Mouse (Mus musculus) testis, postnatal 14 days (tissue): ENCODE results near the gene Aste1.

Experiments
- DNase-seq: peaks from one replicate; pipeline ENCODE4 v3.0.0; 2021; ENCODE audit warnings: low spot score

Aste1 gene

DNA sequence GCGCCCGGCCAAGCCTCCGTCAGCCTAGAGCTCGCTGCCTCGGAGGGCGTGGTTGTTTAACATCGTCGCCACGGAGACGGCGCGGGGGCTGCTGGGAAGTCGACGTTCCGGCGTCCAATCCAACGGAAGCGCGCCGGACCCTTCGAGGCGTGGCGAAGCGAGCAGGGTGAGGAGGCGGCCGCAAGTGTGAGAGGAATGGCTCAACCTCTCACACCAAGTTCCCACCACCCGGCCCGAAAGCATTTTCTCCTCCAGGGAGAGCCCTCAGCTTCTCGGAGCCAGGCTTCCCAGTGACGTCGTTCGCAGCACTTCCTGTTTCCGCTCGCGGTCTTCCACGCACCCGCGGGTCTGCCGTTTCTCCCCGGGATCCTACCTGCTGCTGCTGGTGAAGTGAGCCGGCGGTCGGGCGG lies at the start of gene Aste1, which contains the start of gene Nek11:
Aste1 (plus strand) TSS at position 175 of the 410 bp plus-strand sequence.
Nek11 (minus strand) TSS at position 307 of the 410 bp plus-strand sequence.
- peak; percentile 92 for DNase-seq

DNA sequence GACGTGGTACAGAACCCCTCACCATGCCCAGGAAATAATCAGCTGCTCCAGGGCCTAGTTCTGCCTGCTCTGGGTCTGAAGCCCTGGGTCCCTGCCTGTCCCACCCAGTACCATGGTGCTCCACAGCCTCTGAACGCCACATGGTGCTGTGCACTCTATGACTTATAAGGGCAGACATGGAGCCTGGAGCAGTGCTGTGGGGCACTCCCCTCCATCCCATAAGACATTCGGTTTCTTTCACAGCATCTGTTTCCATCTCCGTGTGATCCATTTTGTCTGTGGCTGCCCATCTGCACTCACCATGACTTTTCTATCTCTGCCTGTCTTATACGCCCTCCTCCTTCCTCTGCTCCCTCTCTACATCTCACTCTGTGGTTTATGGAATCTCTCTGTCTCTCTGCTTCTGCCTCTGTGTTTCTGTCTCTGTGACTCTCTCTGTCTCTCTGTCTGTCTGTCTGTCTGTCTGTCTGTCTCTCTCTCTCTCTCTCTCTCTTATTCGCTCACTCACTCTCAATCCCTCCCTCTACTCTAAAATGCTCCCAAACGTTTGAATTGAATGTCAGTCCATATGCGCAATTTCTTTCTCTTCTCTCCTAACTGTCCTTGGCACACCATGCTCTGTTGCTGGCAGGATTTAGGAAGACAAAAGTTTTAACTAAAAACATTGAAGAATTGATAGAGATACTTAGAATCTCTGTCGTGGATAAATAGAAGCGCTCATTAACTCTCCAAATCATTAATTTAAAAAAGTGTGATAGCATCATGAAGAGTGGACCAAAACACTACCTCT lies 46.8 kb upstream of the Aste1 start:
- no peak for DNase-seq

DNA sequence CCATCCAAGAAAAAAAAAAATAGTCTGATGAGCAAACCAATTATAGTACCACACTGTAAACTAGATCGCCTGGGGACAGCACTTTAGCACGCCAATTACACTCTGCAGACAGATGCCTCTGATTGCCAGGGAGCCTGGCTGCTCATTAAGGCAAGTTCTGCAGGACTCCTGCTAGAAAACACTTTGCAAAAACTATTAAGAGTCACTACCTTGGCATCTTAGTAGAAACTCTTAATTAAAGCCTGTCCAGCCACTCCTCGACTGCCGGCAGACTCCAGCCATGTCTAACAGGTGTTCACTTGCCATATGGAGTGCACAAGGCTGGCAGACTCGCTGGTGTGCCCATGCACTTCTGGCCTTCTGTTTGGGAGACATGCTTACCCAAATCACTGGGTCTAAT lies 46.2 kb upstream of the Aste1 start:
- no peak for DNase-seq

DNA sequence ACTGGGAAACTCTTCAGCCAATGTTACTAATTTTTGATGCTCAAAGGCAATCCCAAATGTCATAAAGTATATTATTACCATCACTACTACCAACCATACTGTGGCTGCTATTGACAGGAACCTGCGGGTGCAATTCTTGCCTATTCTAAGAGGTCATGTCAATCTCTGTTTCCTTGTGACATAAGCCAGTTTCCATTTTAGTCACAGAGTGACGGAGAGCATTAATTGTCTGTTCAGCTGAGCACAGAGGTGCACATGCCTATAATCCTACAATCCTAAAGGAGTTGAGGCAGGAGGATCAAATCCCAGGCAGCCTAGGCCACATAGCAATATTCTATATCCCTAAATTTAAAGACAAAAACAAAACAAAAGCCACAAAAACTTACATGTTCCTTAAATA lies 33.0 kb upstream of the Aste1 start:
- DNase-seq: no peak

DNA sequence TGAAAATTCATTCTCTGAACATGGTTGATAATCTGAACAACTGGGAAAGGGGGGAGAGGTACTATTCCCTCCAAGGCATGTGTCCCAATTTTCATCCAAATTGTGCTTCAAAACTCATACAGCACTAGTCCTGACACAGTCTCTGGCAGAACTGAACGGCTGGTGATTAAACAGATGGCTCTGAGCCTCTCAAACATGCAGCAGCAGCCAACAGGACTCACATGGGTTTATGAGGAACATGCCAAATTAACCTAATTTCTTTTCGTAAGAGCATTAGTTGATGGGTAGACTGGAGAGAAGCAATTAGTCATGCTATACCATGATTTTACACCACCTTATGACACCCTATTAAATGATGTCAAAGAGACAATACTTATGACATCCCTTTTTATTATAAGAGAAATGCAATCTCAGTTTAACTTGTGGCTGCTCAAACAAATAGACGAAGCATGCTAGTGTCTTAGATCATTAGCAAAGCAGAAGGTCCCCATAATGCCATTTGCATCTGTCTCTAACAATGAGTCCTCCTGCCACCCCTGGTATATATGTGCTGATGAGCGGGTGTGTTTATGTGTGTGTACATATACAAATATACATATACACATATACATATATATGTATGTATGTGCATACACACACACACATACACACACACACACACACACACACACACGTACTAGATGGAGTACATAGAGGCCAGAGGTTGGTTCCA lies 31.5 kb upstream of the Aste1 start:
- no peak for DNase-seq

DNA sequence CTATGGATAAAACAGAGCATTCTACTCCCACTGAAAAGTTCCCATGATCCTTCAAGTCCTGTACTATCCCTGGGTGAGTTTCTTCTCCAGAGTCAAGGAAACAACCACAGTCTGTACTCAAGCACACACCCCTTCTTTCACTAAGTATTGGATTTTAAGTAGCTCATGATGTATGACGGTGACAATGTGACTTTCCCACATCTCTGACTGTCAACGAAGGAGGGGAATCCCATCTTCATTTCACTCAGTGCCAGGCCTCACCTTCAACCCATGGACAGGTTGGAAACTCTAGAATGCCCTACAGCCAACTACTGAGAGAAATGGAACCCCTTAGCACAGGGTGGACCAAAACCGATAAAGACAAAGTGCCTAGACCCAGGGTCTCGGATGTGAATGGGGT lies 29.0 kb upstream of the Aste1 start:
- DNase-seq: no peak

DNA sequence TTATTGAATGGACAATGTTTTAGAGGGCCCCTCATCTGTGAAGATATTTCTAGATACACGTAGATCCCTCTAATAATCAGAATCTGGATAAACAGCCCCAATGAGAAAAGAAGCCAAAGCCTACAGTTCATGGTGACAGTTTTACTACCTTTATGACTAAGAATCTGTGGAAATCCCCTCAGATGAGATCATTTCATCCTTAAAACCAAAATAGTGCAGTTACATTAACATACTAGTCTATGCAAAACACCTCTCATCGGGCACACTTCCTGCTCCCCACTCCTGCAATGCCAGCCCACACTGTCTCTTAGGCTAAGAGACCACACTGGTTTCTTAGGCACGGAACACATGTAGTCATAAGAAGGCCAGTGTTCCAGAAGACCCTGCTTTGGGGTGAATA lies 26.6 kb upstream of the Aste1 start:
- DNase-seq: no peak

DNA sequence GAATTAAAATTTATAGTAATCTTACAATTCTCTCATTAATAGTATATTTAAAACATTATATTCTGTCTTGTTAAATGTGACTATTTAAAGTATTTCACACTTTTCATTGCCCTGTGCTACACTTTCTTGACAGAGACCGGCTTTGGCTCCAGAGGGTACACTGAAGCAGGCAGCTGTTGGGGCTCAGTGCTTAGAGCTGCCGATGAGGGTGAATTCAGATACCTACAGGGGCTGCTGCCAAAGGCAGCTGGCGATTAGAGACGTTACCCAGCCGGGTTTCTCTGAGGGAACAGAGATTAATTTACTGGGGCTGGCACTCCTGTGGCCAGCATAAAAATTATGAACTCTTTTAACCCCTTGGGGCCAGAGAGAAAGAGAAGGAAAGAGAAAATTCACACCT lies 20.8 kb upstream of the Aste1 start:
- DNase-seq: no peak

DNA sequence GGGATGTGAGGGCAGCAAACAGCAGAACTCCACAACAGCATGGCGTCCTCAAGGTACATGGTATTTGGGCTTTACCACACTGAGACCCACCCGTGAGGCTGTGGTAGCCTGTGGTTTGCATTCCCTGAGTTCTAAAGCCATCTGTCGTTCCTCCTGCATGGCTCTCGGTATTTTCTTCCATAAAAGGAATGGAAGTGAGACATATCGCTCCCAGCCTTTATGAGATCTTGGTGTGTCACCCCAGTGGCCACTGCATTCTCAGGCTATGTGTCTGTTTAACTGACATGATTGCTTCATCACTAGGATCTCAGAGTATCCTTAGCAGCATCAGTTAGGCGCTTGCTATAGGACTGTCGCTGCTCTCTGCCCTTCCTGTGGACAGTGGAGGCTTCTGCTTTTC lies 18.8 kb upstream of the Aste1 start:
- DNase-seq: no peak

DNA sequence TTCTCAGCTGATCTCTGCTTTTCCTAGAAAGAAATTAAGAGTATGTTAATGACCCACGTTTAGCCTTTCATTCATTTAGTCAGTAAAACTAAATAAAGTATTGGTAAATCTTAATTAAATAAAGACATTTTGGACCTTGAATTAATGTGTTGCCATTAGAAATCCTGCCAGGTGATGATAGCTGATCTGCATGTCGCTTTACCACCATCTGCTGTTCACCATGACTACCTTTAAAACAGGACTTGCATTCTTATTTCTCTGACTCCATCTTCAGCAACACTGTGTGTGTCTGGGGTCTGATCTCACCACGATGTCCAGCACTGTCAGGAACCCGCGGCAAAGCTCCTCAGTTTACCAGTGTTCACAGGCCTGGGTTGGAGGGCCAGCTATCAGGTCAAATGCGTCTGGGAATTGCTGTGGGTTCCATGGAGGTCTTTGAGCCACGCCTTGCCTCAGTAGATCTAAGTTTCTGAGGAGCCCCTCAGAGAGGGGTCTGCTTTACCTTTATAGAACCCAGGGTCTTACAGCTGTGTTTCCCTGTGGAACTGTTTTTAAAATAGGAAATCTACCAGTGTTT lies 18.1 kb upstream of the Aste1 start:
- no peak for DNase-seq

DNA sequence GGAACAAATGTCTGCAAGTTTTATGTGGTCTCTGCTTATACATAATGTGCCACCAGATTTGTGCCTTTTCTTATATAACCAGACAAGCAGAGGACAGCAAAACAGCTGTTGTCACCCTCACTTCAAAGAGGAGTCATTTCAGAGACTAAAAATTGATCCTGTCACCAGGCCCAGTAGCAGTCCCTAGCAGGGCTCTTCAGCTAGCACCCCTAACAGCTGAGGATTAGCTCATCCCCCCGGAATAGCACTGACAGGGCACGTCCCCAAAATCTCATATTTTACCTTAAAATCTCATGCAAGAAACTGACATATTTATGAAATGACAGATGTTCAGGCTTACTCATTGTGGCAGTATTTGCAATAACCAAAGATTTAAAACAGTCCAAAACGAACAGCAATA lies 17.6 kb upstream of the Aste1 start:
- no peak for DNase-seq

DNA sequence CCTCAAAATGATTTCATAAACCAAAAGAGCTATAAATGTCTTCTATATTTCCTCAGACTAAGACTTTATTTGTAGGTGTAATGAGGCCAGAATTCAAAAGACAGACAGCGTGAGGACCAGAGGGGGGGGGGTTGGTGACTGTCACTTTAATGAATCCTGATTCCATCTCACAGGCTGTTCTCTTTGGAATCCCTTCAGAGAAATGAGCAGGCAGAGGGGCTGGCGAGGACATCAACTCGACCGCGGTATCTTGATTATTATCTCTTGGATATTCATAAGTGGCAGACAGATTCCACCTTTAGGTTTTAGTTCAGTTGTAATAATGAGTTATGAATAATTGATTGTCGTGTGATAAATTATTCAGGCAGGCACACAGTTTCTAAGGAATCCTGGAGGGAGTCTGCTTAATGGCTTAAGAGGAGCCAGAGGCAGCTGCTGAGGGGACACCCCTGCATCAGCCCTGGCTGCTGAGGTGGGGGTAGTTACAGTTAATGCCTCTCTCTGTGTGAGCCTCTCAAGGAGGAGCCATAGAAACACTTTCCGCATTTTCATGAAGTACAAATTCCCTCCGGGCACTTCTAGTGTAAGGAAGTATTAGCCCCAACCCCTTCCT lies 15.6 kb upstream of the Aste1 start:
- DNase-seq: no peak

DNA sequence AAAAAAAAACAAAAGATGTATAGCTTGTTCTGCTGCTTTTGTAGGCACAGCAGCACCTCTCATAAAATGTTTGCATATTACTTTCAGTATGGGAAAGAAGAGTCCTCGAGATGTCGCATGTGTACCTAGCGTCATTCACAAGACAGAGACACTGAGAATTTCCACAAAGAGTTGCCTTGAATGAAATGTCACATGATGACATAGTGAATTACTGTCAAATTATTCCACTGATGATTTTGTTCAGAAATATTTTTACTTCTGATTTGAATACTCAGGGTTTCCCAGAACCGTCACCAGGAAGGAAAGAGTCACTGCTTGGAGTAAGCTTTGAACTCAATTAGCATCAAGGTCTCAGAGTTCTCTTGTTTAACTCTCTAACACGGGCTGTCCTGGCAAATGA lies 7.8 kb upstream of the Aste1 start:
- DNase-seq: no peak

DNA sequence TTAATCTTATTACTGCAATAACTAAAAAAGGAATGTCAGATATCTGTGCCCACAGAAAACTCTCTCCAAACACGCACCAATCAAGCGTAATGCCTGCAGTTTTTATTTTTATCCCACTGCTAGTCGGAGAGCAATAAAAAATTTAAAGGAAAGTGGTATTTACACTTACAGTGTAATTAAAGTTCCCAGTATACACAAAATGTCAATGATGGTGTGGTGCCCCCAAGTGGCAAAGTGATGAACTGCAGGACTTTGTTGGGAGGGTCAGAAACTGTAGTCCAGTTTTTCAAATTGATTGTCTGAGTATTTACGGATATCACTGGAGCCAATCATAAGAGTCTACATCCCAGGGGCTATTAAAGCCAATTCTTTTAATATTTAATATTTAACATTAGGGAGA lies 5.9 kb upstream of the Aste1 start:
- DNase-seq: peak; percentile 20

DNA sequence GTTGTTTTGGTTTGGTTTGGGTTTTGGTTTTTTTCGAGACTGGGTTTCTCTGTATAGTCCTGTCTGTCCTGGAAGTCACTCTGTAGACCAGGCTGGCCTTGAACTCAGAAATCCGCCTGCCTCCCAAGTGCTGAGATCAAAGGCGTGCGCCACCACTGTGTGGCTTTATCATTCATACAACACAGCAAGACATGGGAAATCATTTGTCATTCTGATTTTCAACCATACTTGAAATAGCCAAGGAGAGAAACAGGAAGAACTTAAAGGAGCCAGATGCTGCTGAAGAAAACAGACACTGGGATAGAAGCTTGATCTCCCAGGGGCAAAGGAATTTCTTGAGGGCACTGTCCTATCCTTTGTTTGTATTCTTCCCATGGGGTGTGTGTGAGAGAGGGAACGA lies 4.6 kb upstream of the Aste1 start:
- no peak for DNase-seq

DNA sequence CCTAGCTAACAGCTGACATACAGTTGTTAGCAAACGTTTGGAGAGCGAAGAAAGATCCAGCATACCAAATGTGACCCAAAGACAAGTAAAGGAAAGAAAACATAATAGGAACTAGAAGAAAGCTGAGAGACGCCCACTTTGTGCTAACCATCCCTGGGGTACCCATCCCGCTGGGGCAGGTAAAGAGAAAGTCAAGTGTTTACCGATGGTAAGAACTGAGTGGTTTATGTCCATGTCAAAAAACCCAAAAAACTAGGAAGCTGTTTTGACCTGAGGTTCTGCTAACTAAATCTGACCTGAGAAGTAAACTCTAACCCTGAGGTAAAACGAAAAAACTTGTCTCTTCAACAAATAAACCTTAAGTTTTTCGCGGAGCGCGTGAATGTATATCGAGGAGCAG lies 472 bp upstream of the Aste1 start:
- no peak for DNase-seq

DNA sequence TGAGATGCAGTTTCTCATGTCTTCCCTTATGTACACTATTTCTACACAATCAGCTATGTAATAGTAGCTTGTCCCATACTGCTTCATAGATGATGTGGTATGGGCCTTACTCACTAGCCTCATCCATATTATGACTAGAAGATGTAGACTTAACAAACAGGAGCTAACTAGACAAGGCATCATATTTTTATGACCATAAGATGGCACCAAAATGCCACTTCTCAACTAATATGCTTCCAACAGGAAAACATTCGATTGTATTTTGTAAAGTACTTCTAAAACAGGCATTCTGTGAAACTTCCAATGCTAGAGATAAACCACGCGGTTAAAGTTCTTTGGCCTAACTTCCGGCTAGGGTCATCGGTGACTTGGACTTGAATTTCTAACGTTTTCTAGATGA lies 13.4 kb downstream of the Aste1 start:
- no peak for DNase-seq

DNA sequence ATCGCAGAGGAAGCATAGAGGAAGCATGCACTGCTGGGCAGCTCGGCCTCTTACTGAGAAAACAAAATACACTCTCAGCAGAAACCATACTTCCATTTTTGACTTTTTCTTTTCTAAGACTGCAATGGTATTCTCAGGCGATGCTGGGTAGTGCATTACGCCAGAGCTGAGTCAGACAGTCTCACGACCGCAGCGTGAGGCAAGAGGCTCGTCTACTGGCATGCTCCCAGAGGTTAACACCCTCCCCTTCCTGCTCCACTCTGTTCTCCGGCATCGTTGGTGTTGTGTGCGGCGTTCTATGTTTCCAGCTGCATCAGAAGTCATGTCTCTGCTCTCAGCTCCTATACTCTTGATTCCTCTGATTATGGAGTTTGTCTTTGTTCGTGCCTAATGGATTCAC lies 63.8 kb downstream of the Aste1 start:
- DNase-seq: no peak

DNA sequence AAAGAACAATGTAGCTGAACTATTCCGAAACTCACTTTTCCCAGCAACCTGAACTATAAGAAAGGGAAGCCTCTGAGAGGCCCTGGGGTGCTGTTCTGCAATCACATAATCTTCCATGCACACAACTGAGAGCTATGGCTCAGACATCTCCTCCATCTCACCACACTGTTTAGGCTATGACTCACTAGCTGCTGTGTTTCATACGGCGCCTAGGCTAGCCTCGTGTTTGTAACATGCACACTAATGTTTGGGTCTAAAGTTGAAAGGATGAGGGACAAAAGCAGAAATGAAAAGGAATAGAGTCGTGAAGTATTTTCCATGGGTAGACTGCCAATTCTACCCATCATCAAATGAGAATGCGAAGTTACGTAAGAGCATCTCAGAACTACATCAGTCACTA lies 66.3 kb downstream of the Aste1 start:
- no peak for DNase-seq
